ENCODE assay signal across 10 mouse cellular contexts in genomic region chr8:120307528-120307927, GRCm38 (mm10).
DNase-seq lines count a peak whose midpoint lies in the region; ATAC-seq and TF ChIP-seq lines count a peak whose summit lies in the region.
"Had no signal": no experiment of that assay in that cellular context is flagged by ENCODE, and none has a peak within 500 bp of the region (broad histone marks: within the 10 kb centered on the region; RNA-seq: fewer than 3 reads in every experiment).

No protein-coding gene starts in this region.

- peak overlapping the region; percentile 86 for H3K4me3 ChIP-seq in megakaryocyte, embryonic 14.5 days (replicated peaks)
- no peak overlapping the region for H3K4me3 ChIP-seq in forebrain, embryonic 16.5 days (replicated peaks; ENCODE audit: low read length)
- no peak overlapping the region for H3K4me3 ChIP-seq in limb, embryonic 10.5 days
- no peak overlapping the region for H3K4me3 ChIP-seq in olfactory bulb, adult 2 months (ENCODE audit: insufficient read depth, low read depth, low read length)
- H3K4me3 ChIP-seq: limb, embryonic 15.5 days had no signal

- H3K4me2 ChIP-seq in forebrain, embryonic 16.5 days (ENCODE audit: low read length), result no peak overlapping the region
- H3K4me2 ChIP-seq: limb, embryonic 15.5 days had no signal

- no peaks in the 10 kb centered on the region for H3K36me3 ChIP-seq in megakaryocyte, embryonic 14.5 days (replicated peaks; ENCODE audit: low read length)
- H3K36me3 ChIP-seq in forebrain, embryonic 16.5 days (ENCODE audit: control insufficient read depth, insufficient read depth), result no peaks in the 10 kb centered on the region
- H3K36me3 ChIP-seq in limb, embryonic 10.5 days, result no peaks in the 10 kb centered on the region
- H3K36me3 ChIP-seq: limb, embryonic 15.5 days had no signal

- peaks cover 46% of the 10 kb centered on the region for H3K27me3 ChIP-seq in megakaryocyte, embryonic 14.5 days (replicated peaks)
- H3K27me3 ChIP-seq in forebrain, embryonic 16.5 days (replicated peaks; ENCODE audit: control insufficient read depth, insufficient read depth, low read length), result no peaks in the 10 kb centered on the region
- peaks cover 55% of the 10 kb centered on the region for H3K27me3 ChIP-seq in limb, embryonic 10.5 days (ENCODE audit: low read depth, poor library complexity, severe bottlenecking)
- H3K27me3 ChIP-seq: limb, embryonic 15.5 days had no signal

- H3K4me1 ChIP-seq in megakaryocyte, embryonic 14.5 days, result peaks cover 48% of the 10 kb centered on the region
- H3K4me1 ChIP-seq in forebrain, embryonic 16.5 days (replicated peaks; ENCODE audit: control insufficient read depth, insufficient read depth, low read length), result peaks cover 54% of the 10 kb centered on the region
- H3K4me1 ChIP-seq in limb, embryonic 10.5 days, result peaks cover 86% of the 10 kb centered on the region
- H3K4me1 ChIP-seq in olfactory bulb, adult 2 months (ENCODE audit: control insufficient read depth, insufficient read depth, low read length), result peaks cover 74% of the 10 kb centered on the region

- TF ChIP-seq POLR2A in olfactory bulb, adult 2 months (IDR thresholded peaks at IDR 0.05; ENCODE audit: insufficient read depth, low read depth, low read length), result no peak

- no peak for DNase-seq in limb, embryonic 10.5 days (ENCODE audit: low spot score)
- DNase-seq in right cerebral cortex, adult 2 months (ENCODE audit: low spot score in 2 of 2), result no peak
- no peak for DNase-seq in cerebellum, adult 18-20 months
- DNase-seq: lung, postnatal 10 days; right cerebral cortex, postnatal 4 days had no signal

- no peak for ATAC-seq in megakaryocyte, adult 5-6 weeks (ENCODE audit: poor library complexity, severe bottlenecking)
- ATAC-seq in forebrain, embryonic 16.5 days, result no peak

- H3K27ac ChIP-seq in forebrain, embryonic 16.5 days (ENCODE audit: low read length), result peak overlapping the region; percentile 70
- 0 out of 2 replicates have a peak overlapping the region, but pooled peaks have one; percentile 3 for H3K27ac ChIP-seq in limb, embryonic 10.5 days
- H3K27ac ChIP-seq in olfactory bulb, adult 2 months (ENCODE audit: insufficient read depth, low read depth, low read length), result peak overlapping the region; percentile 5; the same call in 1 of the 2 replicates
- H3K27ac ChIP-seq: limb, embryonic 15.5 days had no signal

- no peaks in the 10 kb centered on the region for H3K9me3 ChIP-seq in megakaryocyte, embryonic 14.5 days
- no peaks in the 10 kb centered on the region for H3K9me3 ChIP-seq in forebrain, embryonic 16.5 days (ENCODE audit: control insufficient read depth, low read length)
- no peaks in the 10 kb centered on the region for H3K9me3 ChIP-seq in limb, embryonic 10.5 days (replicated peaks)
- H3K9me3 ChIP-seq: limb, embryonic 15.5 days had no signal

- no peak overlapping the region; the same call in 1 of the 2 replicates for H3K9ac ChIP-seq in forebrain, embryonic 16.5 days (replicated peaks; ENCODE audit: low read depth, low read length)
- H3K9ac ChIP-seq: limb, embryonic 15.5 days had no signal

- TF ChIP-seq CTCF in olfactory bulb, adult 2 months (IDR thresholded peaks at IDR 0.05; ENCODE audit: insufficient read depth, low read depth, low read length), result no peak

- 34% methylated on average over 11 of the region's 11 CpGs for WGBS in forebrain, embryonic 16.5 days
- 51% methylated on average over 11 of the region's 11 CpGs for WGBS in limb, embryonic 10.5 days
- 56% methylated on average over 11 of the region's 11 CpGs for WGBS in olfactory bulb, adult 2 months

Comparison
In these comparisons a context has a peak if more than half of its experiments do, and no peak if none do; other contexts are left out.
1. H3K27ac ChIP-seq: peak in every context shown above with its lines; median percentile 70 in forebrain, embryonic 16.5 days; 5 in olfactory bulb, adult 2 months; 3 in limb, embryonic 10.5 days.